Mouse (Mus musculus): ENCODE measurements around the gene Olfr38. TPM values are rescaled to one million over a fixed set of nuclear protein-coding genes. Genes with fewer than 3 reads are reported as not detected.

The Olfr38 gene
- polyA plus RNA-seq (2017; shearing (Covaris generic)) = not detected

DNA sequence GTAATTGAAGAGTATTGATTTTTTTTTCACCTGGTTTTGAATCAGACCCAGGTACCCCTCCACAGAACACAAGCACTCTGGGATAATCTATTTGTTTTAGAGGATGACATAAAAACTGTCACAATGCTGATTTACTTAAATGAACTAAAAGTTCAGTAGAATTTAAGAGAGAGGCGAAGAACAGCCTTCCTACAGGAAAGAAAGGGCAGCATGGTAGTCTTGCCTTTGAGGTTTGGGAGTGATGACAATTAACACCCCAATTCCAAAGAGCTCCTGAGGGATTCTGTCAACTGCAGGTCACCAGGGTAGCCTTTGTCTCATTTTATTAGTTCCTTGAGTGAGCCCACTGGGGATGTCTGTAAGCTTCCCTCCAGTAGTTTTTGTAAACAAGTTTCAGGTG is at the start of gene Olfr38:
TSS of gene Olfr38 (plus strand) at position 301 of the 400 bp plus-strand sequence.

DNA sequence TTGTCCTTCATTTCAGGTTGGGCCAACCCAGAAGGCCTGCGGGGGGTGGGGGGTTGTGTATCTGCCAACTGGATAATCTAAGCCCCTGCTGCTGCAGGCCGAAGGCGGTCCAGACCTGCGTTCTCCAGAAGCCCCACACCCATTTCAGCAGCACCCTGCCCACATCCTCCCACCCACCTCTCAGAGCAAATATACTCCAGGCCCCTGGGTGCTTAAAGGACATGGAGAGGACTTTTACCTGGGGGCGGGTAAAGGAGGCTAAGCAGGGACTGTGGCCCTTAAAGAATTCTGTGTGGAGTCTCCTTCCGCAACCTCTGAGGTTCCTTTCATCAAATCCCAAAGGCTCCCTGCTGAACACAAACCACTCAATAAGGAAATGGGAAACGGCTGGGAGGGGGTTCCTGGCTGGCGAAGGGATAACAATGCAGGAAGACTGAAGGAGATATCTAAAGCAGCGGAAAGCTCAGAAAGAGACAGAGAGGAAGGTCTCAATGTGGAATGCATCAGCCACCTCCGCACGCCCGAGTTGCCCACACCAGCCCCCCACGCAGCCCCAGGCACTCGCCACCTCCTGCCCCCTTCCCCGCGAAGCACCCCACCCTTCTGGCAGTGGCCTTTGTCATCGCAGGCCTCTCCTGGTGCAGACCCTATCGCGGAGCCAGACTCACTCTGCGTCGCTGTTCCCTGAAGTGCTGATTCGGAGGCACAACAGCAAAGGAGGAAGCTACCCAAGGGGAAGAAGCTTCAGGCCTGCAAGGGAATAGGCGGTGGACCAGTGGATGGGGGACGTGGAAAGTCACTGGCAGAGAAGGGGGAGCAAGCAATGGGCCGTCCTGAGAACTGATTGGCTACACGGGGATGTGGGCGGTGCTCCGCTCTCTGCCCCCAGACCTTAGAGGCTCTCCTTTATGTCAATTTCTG is 46.7 kb upstream of the Olfr38 start, which contains the start of gene Tcaf1:
TSS of gene Tcaf1 (minus strand) at position 798 of the 921 bp plus-strand sequence.

DNA sequence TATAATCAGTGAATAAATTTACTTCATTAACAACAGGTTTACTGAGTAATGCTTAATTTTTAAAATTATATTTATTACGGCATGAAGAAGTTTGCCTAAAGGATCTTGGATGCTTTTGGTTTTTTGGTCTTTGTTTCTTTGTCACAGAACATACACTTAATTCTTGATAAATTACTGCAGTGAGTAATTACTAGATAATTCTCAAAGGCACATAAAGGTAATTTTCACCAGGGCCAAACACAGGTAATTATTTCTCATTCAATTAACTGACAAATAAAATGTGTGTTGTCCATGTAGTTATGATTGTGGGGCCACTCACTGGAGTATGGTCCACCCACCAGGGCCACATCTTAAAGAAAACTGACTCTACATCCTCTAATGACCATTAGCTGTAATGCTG is 17.1 kb upstream of the Olfr38 start, which contains the start of gene Olfr453:
TSS of gene Olfr453 (plus strand) at position 301 of the 400 bp plus-strand sequence.

DNA sequence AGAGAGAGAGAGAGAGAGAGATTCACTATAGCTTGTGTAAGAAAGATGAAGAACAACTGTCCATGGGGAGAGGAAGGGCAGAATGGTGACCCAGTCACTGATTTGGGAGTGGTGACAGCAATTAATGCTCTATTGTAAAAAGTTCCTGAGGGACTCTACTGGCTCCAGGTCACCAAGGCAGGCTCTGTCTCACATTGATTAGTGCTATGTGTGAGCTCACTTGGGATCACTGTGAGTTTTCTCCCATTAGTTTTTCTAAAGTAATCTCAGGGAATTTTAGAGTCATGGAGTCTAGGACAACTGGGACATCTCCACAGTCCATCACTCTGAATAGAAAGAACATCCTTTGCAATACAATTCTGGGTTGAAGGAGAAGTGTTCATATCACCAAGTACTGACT is 28.6 kb downstream of the Olfr38 start, which contains the start of gene Olfr452:
TSS of gene Olfr452 (plus strand) at position 301 of the 400 bp plus-strand sequence.

DNA sequence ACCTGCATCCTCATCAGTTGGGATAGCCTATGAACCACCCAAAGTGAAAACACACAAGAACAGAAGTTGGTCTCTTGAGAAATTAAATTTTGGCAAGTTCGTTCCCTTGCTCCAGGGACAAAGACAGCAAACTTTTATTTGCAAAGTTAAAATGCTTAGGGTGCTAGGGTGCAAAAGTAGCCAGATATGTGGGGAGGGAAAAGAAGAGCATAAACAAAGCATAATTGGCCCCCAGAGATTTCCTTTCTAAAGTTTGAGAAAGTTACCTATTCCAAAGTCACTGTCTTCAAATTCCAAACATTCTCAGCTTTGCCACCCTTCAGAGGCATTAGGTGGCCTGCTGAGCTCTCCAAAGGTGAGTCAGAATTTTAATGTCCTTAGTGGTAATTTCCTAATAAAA is 55.4 kb downstream of the Olfr38 start, which contains the start of gene Olfr450:
TSS of gene Olfr450 (plus strand) at position 301 of the 400 bp plus-strand sequence.

Other genes with a start within 250 kb of the Olfr38 start
- gene Olfr455, start 208.8 kb upstream of the Olfr38 start, polyA plus RNA-seq (2017; shearing (Covaris generic)) = not detected
- gene Tcaf3, start 158.7 kb upstream of the Olfr38 start, polyA plus RNA-seq (2017; shearing (Covaris generic)) = not detected
- 0.06 TPM for gene Tcaf2, start 111.2 kb upstream of the Olfr38 start, polyA plus RNA-seq (2017; shearing (Covaris generic))
- 0.10 TPM for gene Tcaf1, start 46.3 kb upstream of the Olfr38 start, polyA plus RNA-seq (2017; shearing (Covaris generic))
- not detected for gene Olfr453, start 17.0 kb upstream of the Olfr38 start, polyA plus RNA-seq (2017; shearing (Covaris generic))
- gene Olfr452, start 28.7 kb downstream of the Olfr38 start, polyA plus RNA-seq (2017; shearing (Covaris generic)) = not detected
- not detected for gene Olfr450, start 55.5 kb downstream of the Olfr38 start, polyA plus RNA-seq (2017; shearing (Covaris generic))
- gene Olfr449, start 78.0 kb downstream of the Olfr38 start, polyA plus RNA-seq (2017; shearing (Covaris generic)) = not detected
- not detected for gene Olfr448, start 134.0 kb downstream of the Olfr38 start, polyA plus RNA-seq (2017; shearing (Covaris generic))
- not detected for gene Olfr447, start 152.5 kb downstream of the Olfr38 start, polyA plus RNA-seq (2017; shearing (Covaris generic))
- gene Olfr446, start 165.0 kb downstream of the Olfr38 start, polyA plus RNA-seq (2017; shearing (Covaris generic)) = not detected
- not detected for gene Olfr444, start 192.7 kb downstream of the Olfr38 start, polyA plus RNA-seq (2017; shearing (Covaris generic))